Mouse (Mus musculus): ENCODE measurements around the gene Lpp.

- no peak for TF ChIP-seq CTCF (IDR thresholded peaks at IDR 0.05 in 2 of 3, conservative IDR thresholded peaks at IDR 0.05 in 1 of 3; ENCODE audit: control insufficient read depth in 1 of 3, insufficient read depth in 1 of 3, low read depth in 2 of 3, low read length in 3 of 3, poor library complexity in 1 of 3, severe bottlenecking in 1 of 3)
- TF ChIP-seq HCFC1 (IDR thresholded peaks at IDR 0.05; ENCODE audit: low read depth, low read length) = no peak
- no peak for TF ChIP-seq EP300 (IDR thresholded peaks at IDR 0.05; ENCODE audit: low read depth in 1 of 2, low read length in 2 of 2)
These were observed 243.6 kb downstream of the Lpp start for GRCm38 (mm10) chr16:24636894-24637293.
